Comparison of ENCODE assay signal across 17 mouse cellular contexts in genomic region chr4:59450234-59450854, GRCm38 (mm10). TPM values are rescaled to one million over a fixed set of nuclear protein-coding genes. Genes with fewer than 3 reads are reported as not detected.
DNase-seq lines count a peak whose midpoint lies in the region; ATAC-seq and TF ChIP-seq lines count a peak whose summit lies in the region.
"Had no signal": no experiment of that assay in that cellular context is flagged by ENCODE, and none has a peak within 500 bp of the region (broad histone marks: within the 10 kb centered on the region; RNA-seq: fewer than 3 reads in every experiment).

No protein-coding gene starts in this region.

- no peak for DNase-seq in kidney, postnatal 10 days
- DNase-seq in thymus, postnatal 0 days (ENCODE audit: low spot score): peak; percentile 26
- no peak for DNase-seq in thymus, postnatal 36 days
- DNase-seq in brain, adult 2 months (ENCODE audit: low read depth, low spot score): peak; percentile 7
- no peak for DNase-seq in stomach, postnatal 0 days (ENCODE audit: low spot score)
- DNase-seq in heart, adult 18-20 months: no peak
- DNase-seq: cerebellum, adult 2 months; heart, adult 2 months; kidney, postnatal 14 days; thymus, postnatal 25 days had no signal

- 77% methylated on average over 6 of the region's 6 CpGs for WGBS in kidney, embryonic 16.5 days
- WGBS in stomach, postnatal 0 days: 55% methylated on average over 6 of the region's 6 CpGs

- H3K9ac ChIP-seq in kidney, embryonic 16.5 days (replicated peaks; ENCODE audit: low read length): no peak overlapping the region
- no peak overlapping the region for H3K9ac ChIP-seq in stomach, postnatal 0 days (ENCODE audit: low read length)
- H3K9ac ChIP-seq: limb, embryonic 12.5 days; liver, embryonic 14.5 days had no signal

- H3K27ac ChIP-seq in kidney, embryonic 16.5 days (ENCODE audit: low read length): peak overlapping the region; percentile 59
- peak overlapping the region; percentile 56; the same call in 1 of the 2 replicates for H3K27ac ChIP-seq in stomach, postnatal 0 days (replicated peaks)
- H3K27ac ChIP-seq: heart, adult 2 months; limb, embryonic 12.5 days; liver, embryonic 14.5 days had no signal

- no peak for TF ChIP-seq EP300 in stomach, postnatal 0 days (optimal IDR thresholded peaks at IDR 0.05)

- H3K4me2 ChIP-seq in kidney, embryonic 16.5 days (replicated peaks; ENCODE audit: low read depth, low read length): no peak overlapping the region
- no peak overlapping the region for H3K4me2 ChIP-seq in stomach, postnatal 0 days (replicated peaks; ENCODE audit: low read depth)
- H3K4me2 ChIP-seq: limb, embryonic 12.5 days had no signal

- no peak overlapping the region for H3K4me3 ChIP-seq in kidney, embryonic 16.5 days (ENCODE audit: low read length)
- H3K4me3 ChIP-seq in stomach, postnatal 0 days (ENCODE audit: low read depth, low read length): no peak overlapping the region
- H3K4me3 ChIP-seq: heart, adult 2 months; limb, embryonic 12.5 days; megakaryocyte, embryonic 14.5 days had no signal

- ATAC-seq in kidney, embryonic 16.5 days (ENCODE audit: low FRiP score, low TSS enrichment): no peak
- ATAC-seq in stomach, postnatal 0 days (ENCODE audit: low FRiP score, low TSS enrichment): peak; percentile 19; the same call in 1 of the 2 replicates
- ATAC-seq: forebrain, embryonic 16.5 days; midbrain, embryonic 16.5 days had no signal

- peaks cover 19% of the 10 kb centered on the region for H3K4me1 ChIP-seq in kidney, embryonic 16.5 days (ENCODE audit: insufficient read depth, low read length)
- H3K4me1 ChIP-seq in stomach, postnatal 0 days (replicated peaks; ENCODE audit: control insufficient read depth, insufficient read depth): no peaks in the 10 kb centered on the region
- H3K4me1 ChIP-seq: limb, embryonic 12.5 days had no signal

- H3K36me3 ChIP-seq in kidney, embryonic 16.5 days (ENCODE audit: insufficient read depth, low read length): no peaks in the 10 kb centered on the region
- no peaks in the 10 kb centered on the region for H3K36me3 ChIP-seq in stomach, postnatal 0 days (ENCODE audit: control insufficient read depth, insufficient read depth, low read length)
- H3K36me3 ChIP-seq: G1E; limb, embryonic 12.5 days had no signal

- TF ChIP-seq CTCF in stomach, postnatal 0 days (IDR thresholded peaks at IDR 0.05; ENCODE audit: low read depth): no peak

- H3K9me3 ChIP-seq in kidney, embryonic 16.5 days (ENCODE audit: low read length): peaks cover 4% of the 10 kb centered on the region; the same call in 1 of the 2 replicates
- H3K9me3 ChIP-seq in stomach, postnatal 0 days (ENCODE audit: control insufficient read depth, low read length): no peaks in the 10 kb centered on the region
- H3K9me3 ChIP-seq: limb, embryonic 12.5 days had no signal

- H3K27me3 ChIP-seq in kidney, embryonic 16.5 days (ENCODE audit: insufficient read depth, low read length): no peaks in the 10 kb centered on the region
- H3K27me3 ChIP-seq in stomach, postnatal 0 days (ENCODE audit: control insufficient read depth, insufficient read depth, low read length): no peaks in the 10 kb centered on the region
- H3K27me3 ChIP-seq: limb, embryonic 12.5 days; megakaryocyte, embryonic 14.5 days had no signal

RNA-seq across cellular contexts. Expression of gene Susd1, which starts 11.9 kb away (rescaled TPM):
- 9.1 and 11.5 TPM in 2 replicates for polyA plus RNA-seq in kidney, embryonic 16.5 days (2015; fragmentation: Nextera tagmentation; extraction: Ambion mirVana)
- 8.4 and 11.4 TPM in 2 replicates for polyA plus RNA-seq in thymus, postnatal 0 days (2015; fragmentation: Nextera tagmentation; extraction: Ambion mirVana)
- polyA plus RNA-seq in stomach, postnatal 0 days (2015; fragmentation: Nextera tagmentation; extraction: Ambion mirVana): 3.2 and 3.4 TPM in 2 replicates
- total RNA-seq in heart, adult 18-20 months (2021): 1 to 10 TPM in 1 of 2 experiments, under 1 TPM in 1; 0.95 to 1.4 TPM

Comparison
In these comparisons a context has a peak if more than half of its experiments do, and no peak if none do; other contexts are left out.
1. DNase-seq: peak in thymus, postnatal 0 days (single experiment) and brain, adult 2 months (single experiment); none in kidney, postnatal 10 days (single experiment), thymus, postnatal 36 days (0 of 2), stomach, postnatal 0 days (single experiment) and heart, adult 18-20 months (0 of 2).